Mouse (Mus musculus) cerebellum, adult 2 months (tissue): ENCODE measurements around the gene Cirbp. TPM values are rescaled to one million over a fixed set of nuclear protein-coding genes. Genes with fewer than 3 reads are reported as not detected.

ENCODE experiments used
- DNase-seq, 2 experiments: peaks; one replicate each; pipeline ENCODE4 v3.0.0; 2021
- H3K27ac ChIP-seq: fragments of 200-500 bp; 2 replicates; pipeline ENCODE4 v1.5.1; 2012; ENCODE audit warnings: low read length, control low read depth, inconsistent platforms; ENCODE audit not compliant: insufficient read depth
- H3K27me3 ChIP-seq: fragments of 200-500 bp; 2 replicates; pipeline ENCODE4 v1.6.1; 2012; ENCODE audit warnings: inconsistent platforms, mild to moderate bottlenecking, low read length, moderate library complexity; ENCODE audit not compliant: control insufficient read depth, insufficient read depth
- H3K4me1 ChIP-seq: fragments of 200-500 bp; 2 replicates; pipeline ENCODE4 v1.6.1; 2011; ENCODE audit warnings: low read length; ENCODE audit not compliant: control insufficient read depth, insufficient read depth
- H3K4me3 ChIP-seq: fragments of 200-500 bp; replicated peaks from 2 replicates; pipeline ENCODE3; 2011; ENCODE audit warnings: mild to moderate bottlenecking, low read depth, low read length, control low read depth; ENCODE audit not compliant: insufficient read depth
- CTCF ChIP-seq: fragments of 200-500 bp; IDR thresholded peaks from 2 replicates; pipeline ENCODE4 v1.5.1; 2011; ENCODE audit warnings: low read depth, mild to moderate bottlenecking, control low read depth, low read length, moderate library complexity, borderline replicate concordance; ENCODE audit not compliant: insufficient read depth
- POLR2A ChIP-seq: fragments of 200-500 bp; IDR thresholded peaks from 2 replicates; pipeline ENCODE4 v1.6.1; 2011; ENCODE audit warnings: low read length, control low read depth, borderline replicate concordance; ENCODE audit not compliant: insufficient read depth
- WGBS: fragments of 180-500 bp; shearing (Covaris S2); methylation state at CpG from one replicate; pipeline ENCODE4 v1.1.7; 2018; 5-methylcytosine and 5-hydroxymethylcytosine counted together
- polyA plus RNA-seq: library from polyadenylated mRNA; depleted of rRNA; stranded (reverse); fragments of >200 nt; gene quantifications from 2 replicates; pipeline ENCODE4 v1.2.3, GENCODE M21; 2012; rRNA removed

The Cirbp gene
- polyA plus RNA-seq: 240 and 261 TPM in 2 replicates

DNA sequence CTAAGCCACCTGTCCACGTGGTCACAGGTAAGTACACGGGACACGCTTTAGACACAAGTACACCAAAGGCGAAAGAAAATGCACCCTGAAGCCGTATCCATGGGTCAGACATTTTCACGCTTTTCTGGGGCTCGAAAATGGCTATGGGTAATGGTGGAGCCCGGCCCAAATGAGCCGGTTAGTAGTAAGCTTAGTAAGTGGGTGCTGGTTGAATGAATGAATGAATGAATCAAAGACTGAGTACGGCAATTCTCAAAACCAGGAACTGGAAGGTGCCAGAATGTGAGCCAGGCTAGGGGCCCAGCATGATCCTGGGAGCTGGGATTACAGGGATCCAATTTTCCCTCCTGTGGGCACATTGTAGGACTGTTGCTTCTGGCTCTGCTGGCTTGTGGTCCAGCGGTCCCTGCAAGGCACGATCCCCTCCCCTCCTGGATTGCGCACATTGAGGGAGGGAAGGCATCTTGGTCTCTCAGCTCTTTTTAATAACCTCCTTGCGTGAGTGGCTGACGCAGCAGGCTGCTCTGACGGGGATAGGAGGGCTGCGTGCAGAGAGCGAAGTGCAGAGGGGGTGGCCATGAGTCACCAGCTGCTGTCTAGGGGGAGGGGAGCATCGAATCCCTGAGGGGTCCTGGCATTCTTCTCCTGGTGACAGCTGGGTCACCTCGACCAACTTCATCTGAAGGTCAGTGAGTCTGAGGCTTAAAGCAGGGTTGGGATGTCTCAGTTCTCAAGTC is at the start of gene Cirbp:
TSS of gene Cirbp (plus strand) at position 594 of the 737 bp plus-strand sequence.
- DNase-seq: peak; percentile 67 to 75
- Histone ChIP-seq H3K27me3 (no peaks in the 10 kb centered on the region), H3K4me3 (peak within 1 kb of the TSS; percentile 56), H3K27ac (peak within 1 kb of the TSS; percentile 70), H3K4me1 (peaks cover 21% of the 10 kb centered on the region)
- 7% methylated on average over 20 of the region's 20 CpGs for WGBS
- TF ChIP-seq POLR2A (0 out of 2 replicates have a peak, but pooled peaks have one; percentile 27), CTCF (no peak)

GRCm38 (mm10) chr10:80116563-80116926 is 49.2 kb upstream of the Cirbp start:
- Histone ChIP-seq H3K4me1 (peaks cover 19% of the 10 kb centered on the region), H3K4me3 (peak overlapping the region; percentile 83), H3K27me3 (no peaks in the 10 kb centered on the region), H3K27ac (peak overlapping the region; percentile 54)
- 1% methylated on average over 27 of the region's 27 CpGs for WGBS
- DNase-seq: peak in 1 of 2 experiments; percentile 60
- TF ChIP-seq CTCF: no peak
- no peak for TF ChIP-seq POLR2A

DNA sequence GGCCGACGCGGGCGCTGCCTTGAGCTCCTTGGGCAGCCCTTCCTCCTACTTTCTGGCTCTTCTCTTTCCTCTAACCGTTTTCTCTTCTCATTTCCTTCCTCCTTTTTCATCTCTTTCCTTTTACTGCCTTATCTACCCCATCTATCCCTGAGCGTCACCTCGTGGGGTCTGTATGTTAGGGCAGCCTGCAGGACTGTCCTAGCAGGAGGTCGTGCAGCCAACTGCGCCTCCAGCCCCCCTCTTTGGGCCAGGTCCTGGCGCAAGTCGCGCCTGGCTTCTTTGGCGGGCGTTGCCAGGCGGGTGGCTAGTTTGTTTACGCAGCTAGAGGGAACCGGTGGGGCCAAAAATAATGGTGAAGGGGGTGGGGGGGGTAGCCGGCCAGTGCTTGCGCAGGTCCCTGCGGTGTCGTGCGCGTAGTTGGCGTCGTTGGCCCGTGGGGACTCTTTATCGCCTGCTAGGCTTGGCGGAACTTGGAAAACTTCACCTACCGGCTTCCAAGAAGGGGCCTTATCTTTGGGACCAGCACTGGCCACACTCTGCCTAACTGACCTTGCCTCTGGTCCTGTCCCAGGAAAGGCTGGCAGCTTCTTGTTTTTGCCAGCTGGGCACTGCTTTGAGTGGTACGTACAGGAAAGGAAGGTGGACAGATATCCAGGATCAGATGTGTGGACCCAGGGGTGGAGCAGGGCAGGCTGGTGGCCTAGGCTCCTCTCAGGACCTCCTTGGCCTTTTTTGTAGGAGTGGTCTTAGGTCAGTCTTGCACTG is 48.7 kb upstream of the Cirbp start:
- 2% methylated on average over 30 of the region's 30 CpGs for WGBS
- peak; percentile 57 to 60 for DNase-seq
- Histone ChIP-seq H3K27me3 (no peaks in the 10 kb centered on the region), H3K4me1 (peaks cover 19% of the 10 kb centered on the region), H3K27ac (peak overlapping the region; percentile 54), H3K4me3 (peak overlapping the region; percentile 83)
- no peak for TF ChIP-seq CTCF
- TF ChIP-seq POLR2A: no peak

- peak overlapping the region; percentile 83 for H3K4me3 ChIP-seq
- peak; percentile 51 to 71 for DNase-seq
- WGBS: 0% methylated on average over 1 of the region's 1 CpGs
- H3K4me1 ChIP-seq: peaks cover 19% of the 10 kb centered on the region
- H3K27me3 ChIP-seq: no peaks in the 10 kb centered on the region
- TF ChIP-seq CTCF: no peak
- TF ChIP-seq POLR2A: no peak
- H3K27ac ChIP-seq: peak overlapping the region; percentile 24
Measured at GRCm38 (mm10) chr10:80117736-80118135, 48.0 kb upstream of the Cirbp start.

DNA sequence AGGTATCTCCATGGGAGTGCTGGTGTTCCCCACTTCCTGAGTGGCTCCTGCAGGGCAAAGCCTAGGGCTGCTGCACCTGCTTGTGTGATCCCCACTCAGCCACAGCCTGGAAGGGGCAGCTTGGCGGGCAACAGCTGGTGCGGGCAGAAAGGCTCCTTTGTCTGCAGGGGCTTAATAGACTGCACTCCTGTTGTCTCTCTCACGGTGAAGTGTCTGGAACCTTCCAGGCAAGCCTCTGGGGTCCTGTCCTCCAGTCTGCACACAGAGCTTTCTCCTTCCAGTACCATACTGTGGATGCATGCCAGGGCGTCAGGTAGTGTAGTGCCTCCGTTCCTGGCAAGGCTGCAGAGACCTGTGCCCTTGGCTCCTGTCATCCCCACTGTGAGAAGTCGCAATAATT is 47.2 kb upstream of the Cirbp start:
- TF ChIP-seq POLR2A (no peak), CTCF (no peak)

GRCm38 (mm10) chr10:80120146-80120545 is 45.6 kb upstream of the Cirbp start:
- WGBS: 13% methylated on average over 2 of the region's 2 CpGs
- Histone ChIP-seq H3K27me3 (no peaks in the 10 kb centered on the region), H3K4me3 (no peak overlapping the region), H3K4me1 (peaks cover 33% of the 10 kb centered on the region), H3K27ac (no peak overlapping the region)
- peak in 1 of 2 experiments; percentile 33 for DNase-seq
- no peak for TF ChIP-seq POLR2A
- TF ChIP-seq CTCF: no peak

More for the DNA sequence above, 47.2 kb upstream of the Cirbp start:
- 9% methylated on average over 6 of the region's 6 CpGs for WGBS
- H3K27ac ChIP-seq: 0 out of 2 replicates have a peak overlapping the region, but pooled peaks have one; percentile 0
- no peaks in the 10 kb centered on the region for H3K27me3 ChIP-seq
- no peak overlapping the region for H3K4me3 ChIP-seq
- peak; percentile 62 to 66 for DNase-seq
- peaks cover 19% of the 10 kb centered on the region for H3K4me1 ChIP-seq

DNA sequence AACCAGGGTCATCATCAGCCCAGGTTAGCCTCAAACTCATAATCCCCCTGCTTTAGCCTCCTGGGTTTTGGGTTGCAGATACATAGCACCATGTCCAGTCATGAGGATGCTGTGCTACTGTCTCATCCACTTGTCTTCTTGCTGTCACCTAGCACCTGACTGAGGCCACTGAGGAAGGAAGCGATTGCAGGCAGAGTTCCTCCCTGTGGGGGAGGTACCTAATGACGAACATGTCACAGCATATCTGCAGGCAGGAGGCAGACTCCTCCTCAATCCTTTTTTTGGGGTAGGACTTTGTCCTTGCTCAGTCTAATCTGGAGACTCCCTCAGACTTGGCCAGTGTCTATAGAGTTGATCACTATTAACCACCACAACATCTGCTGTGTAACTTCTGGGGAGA is 44.1 kb upstream of the Cirbp start:
- WGBS: 67% methylated on average over 2 of the region's 2 CpGs
- no peak overlapping the region for H3K4me3 ChIP-seq
- DNase-seq: no peak
- no peak for TF ChIP-seq CTCF
- H3K4me1 ChIP-seq: peaks cover 33% of the 10 kb centered on the region
- no peak overlapping the region for H3K27ac ChIP-seq
- no peaks in the 10 kb centered on the region for H3K27me3 ChIP-seq
